Mouse (Mus musculus) embryonic facial prominence, embryonic 11.5 days (tissue): Measurements from ENCODE around the gene Npr3. TPM values are rescaled to one million over a fixed set of nuclear protein-coding genes. Genes with fewer than 3 reads are reported as not detected.
"Not testable (repeated sequence)": the region's sequence is repeated elsewhere in the genome, so short reads cannot be mapped to it uniquely, and the experiment has no call there.

ENCODE experiments used
- ATAC-seq: fragments of 200-750 bp; cut with Nextera tagmentation; replicated peaks from 2 replicates; pipeline ENCODE4 v1.8.0; 2017; ENCODE audit warnings: low read depth; ENCODE audit not compliant: insufficient number of reproducible peaks, low FRiP score, low TSS enrichment
- DNase-seq: peaks from one replicate; pipeline ENCODE4 v3.0.0-alpha.2; 2015; ENCODE audit warnings: low spot score
- H3K27ac ChIP-seq: fragments of 300-500 bp; sonication (generic); replicated peaks from 2 replicates; pipeline ENCODE4 v1.5.1; 2014; ENCODE audit warnings: mild to moderate bottlenecking, low read depth, low read length, control low read depth
- H3K27me3 ChIP-seq: fragments of 300-500 bp; sonication (generic); 2 replicates; pipeline ENCODE4 v1.6.1; 2014; ENCODE audit warnings: mild to moderate bottlenecking, low read length, moderate library complexity, mixed read lengths; ENCODE audit not compliant: control insufficient read depth, insufficient read depth
- H3K36me3 ChIP-seq: fragments of 300-500 bp; sonication (generic); replicated peaks from 2 replicates; pipeline ENCODE4 v1.6.1; 2014; ENCODE audit warnings: low read depth, mild to moderate bottlenecking, low read length, moderate library complexity, mixed read lengths; ENCODE audit not compliant: control insufficient read depth, insufficient read depth
- H3K4me1 ChIP-seq: fragments of 300-500 bp; sonication (generic); 2 replicates; pipeline ENCODE4 v1.6.1; 2014; ENCODE audit warnings: low read length, mixed read lengths; ENCODE audit not compliant: control insufficient read depth, insufficient read depth
- H3K4me2 ChIP-seq: fragments of 300-500 bp; sonication (generic); 2 replicates; pipeline ENCODE4 v1.6.1; 2014; ENCODE audit warnings: low read depth, mild to moderate bottlenecking, control low read depth, low read length, moderate library complexity
- H3K4me3 ChIP-seq: fragments of 300-500 bp; sonication (generic); 2 replicates; pipeline ENCODE4 v1.5.1; 2014; ENCODE audit warnings: low read depth, low read length, control low read depth
- H3K9ac ChIP-seq: fragments of 300-500 bp; sonication (generic); replicated peaks from 2 replicates; pipeline ENCODE4 v1.6.1; 2014; ENCODE audit warnings: mild to moderate bottlenecking, control low read depth, low read length
- H3K9me3 ChIP-seq: fragments of 300-500 bp; sonication (generic); replicated peaks from 2 replicates; pipeline ENCODE4 v1.6.1; 2016; ENCODE audit warnings: mild to moderate bottlenecking, low read length, inconsistent platforms, mixed read lengths; ENCODE audit not compliant: control insufficient read depth
- WGBS: fragments of 180-500 bp; shearing (Covaris S2); extraction: QIAGEN DNeasy Blood & Tissue Kit; methylation state at CpG from one replicate; pipeline ENCODE4 v1.1.7; 2014; 5-methylcytosine and 5-hydroxymethylcytosine counted together
- polyA plus RNA-seq: library from polyadenylated mRNA; unstranded; fragments of >200 nt; fragmentation: Nextera tagmentation; extraction: Ambion mirVana; gene quantifications from 2 replicates; pipeline ENCODE4 v1.2.1, GENCODE M21; 2014

The Npr3 gene
- polyA plus RNA-seq, 1 experiment from 2014 or later: 5.4 TPM

- H3K4me1 ChIP-seq: no peaks in the 10 kb centered on the region
- no peaks in the 10 kb centered on the region for H3K36me3 ChIP-seq
- no peak overlapping the region for H3K27ac ChIP-seq
- no peaks in the 10 kb centered on the region for H3K27me3 ChIP-seq
- no peak overlapping the region for H3K9ac ChIP-seq
- peak; percentile 33 for DNase-seq
- no peaks in the 10 kb centered on the region for H3K9me3 ChIP-seq
- ATAC-seq: no peak
- H3K4me2 ChIP-seq: no peak overlapping the region
- H3K4me3 ChIP-seq: no peak overlapping the region
- 51% methylated on average over 16 of the region's 16 CpGs for WGBS
Measured at GRCm38 (mm10) chr15:11845204-11846062, 61.7 kb downstream of the Npr3 start.

DNA sequence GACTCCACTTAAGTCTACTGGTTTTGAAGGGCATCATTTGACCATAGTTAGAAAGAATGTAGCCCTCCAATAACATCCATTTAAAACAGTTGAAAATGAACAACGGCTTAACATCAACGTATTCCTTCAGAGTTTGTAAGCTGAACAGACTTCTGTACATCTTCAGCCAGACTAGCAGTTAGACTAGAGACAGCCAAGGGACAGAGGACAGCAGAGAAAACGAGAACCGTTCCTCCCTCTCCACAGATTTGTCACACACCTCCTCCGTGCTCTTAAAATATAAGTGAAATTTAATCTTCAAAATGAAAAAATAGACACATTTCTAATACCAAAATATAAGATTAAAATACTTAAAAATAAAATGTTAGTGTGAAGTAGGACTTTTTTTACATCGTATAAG lies 63.0 kb downstream of the Npr3 start:
- H3K27ac ChIP-seq: no peak overlapping the region
- H3K9me3 ChIP-seq: no peaks in the 10 kb centered on the region
- no peak overlapping the region for H3K9ac ChIP-seq
- no peak overlapping the region for H3K4me3 ChIP-seq
- 84% methylated on average over 6 of the region's 6 CpGs for WGBS
- no peak for DNase-seq
- H3K27me3 ChIP-seq: no peaks in the 10 kb centered on the region
- no peak overlapping the region for H3K4me2 ChIP-seq
- H3K36me3 ChIP-seq: no peaks in the 10 kb centered on the region
- H3K4me1 ChIP-seq: no peaks in the 10 kb centered on the region
- ATAC-seq: no peak

DNA sequence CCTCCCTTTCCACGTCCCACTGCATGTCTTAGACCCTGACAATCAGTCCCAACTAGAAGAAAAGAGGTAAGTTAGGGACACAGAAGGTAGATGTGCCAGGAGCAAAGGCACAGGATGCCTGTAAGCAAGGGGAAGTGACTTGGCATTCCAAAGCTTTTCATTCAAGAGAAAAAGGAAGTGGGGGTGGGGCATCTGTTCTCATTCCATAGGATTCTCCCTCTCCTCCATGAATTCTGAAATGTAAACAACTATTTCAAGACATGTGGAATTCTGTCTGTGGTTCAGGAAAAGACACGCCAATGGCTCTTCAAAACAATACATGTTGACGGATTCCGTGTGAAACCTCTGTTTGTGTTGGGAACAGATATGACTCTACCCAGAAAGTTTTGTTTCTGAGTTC lies 65.3 kb downstream of the Npr3 start:
- peak; percentile 39 for DNase-seq
- Histone ChIP-seq H3K4me2 (no peak overlapping the region), H3K4me1 (no peaks in the 10 kb centered on the region), H3K27me3 (no peaks in the 10 kb centered on the region), H3K4me3 (no peak overlapping the region), H3K9ac (no peak overlapping the region), H3K9me3 (no peaks in the 10 kb centered on the region), H3K36me3 (no peaks in the 10 kb centered on the region), H3K27ac (no peak overlapping the region)
- ATAC-seq: no peak
- WGBS: 66% methylated on average over 4 of the region's 4 CpGs

DNA sequence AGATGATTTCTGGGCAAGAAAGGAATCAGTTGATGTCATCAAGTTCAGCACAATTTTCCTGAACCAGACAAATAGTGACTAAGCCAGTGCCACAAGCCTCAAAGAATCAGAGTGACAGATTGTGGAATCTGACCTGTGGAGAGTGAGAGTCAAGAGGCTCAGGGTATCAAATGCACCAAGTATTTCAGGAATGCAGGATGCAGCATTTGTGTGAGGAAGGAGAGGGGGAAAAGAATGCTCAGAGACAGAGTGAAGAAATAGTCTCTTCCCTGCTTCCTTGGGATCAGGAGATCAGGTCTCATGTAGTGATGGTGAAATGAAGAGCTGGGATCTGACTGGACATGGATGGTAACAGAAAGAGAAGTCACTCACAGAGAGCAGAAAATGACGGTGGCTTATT lies 71.2 kb downstream of the Npr3 start:
- Histone ChIP-seq H3K9ac (no peak overlapping the region), H3K27ac (no peak overlapping the region), H3K4me2 (no peak overlapping the region), H3K36me3 (no peaks in the 10 kb centered on the region), H3K4me3 (no peak overlapping the region), H3K27me3 (no peaks in the 10 kb centered on the region), H3K4me1 (0 out of 2 replicates have a peak, but pooled peaks cover 2% of the 10 kb centered on the region), H3K9me3 (no peaks in the 10 kb centered on the region)
- DNase-seq (peak; percentile 56), ATAC-seq (no peak)
- WGBS: 23% methylated on average over 1 of the region's 1 CpGs

DNA sequence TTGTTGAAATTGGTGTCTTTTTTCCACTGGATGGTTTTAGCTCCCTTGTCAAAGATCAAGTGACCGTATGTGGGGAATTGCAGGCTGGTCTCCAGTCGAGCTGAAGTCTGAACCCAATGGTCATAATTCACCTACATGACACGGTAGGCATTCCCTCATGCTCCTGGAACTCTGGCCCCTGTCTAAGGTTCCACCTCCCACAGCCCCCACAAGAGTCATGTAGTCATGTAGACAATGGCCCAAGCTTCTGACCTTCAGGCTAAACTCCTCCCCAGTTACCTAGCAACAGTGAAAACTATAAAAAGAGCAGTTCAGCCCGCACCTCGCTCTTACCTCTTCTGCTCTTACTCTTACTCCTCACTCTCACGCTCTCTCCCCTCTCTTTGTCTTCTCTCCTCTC lies 84.7 kb downstream of the Npr3 start:
- H3K4me3 ChIP-seq, H3K4me2 ChIP-seq, H3K9ac ChIP-seq, H3K36me3 ChIP-seq, ATAC-seq, H3K9me3 ChIP-seq, H3K4me1 ChIP-seq, DNase-seq, H3K27ac ChIP-seq, H3K27me3 ChIP-seq: not testable (repeated sequence)
- 74% methylated on average over 6 of the region's 6 CpGs for WGBS

DNA sequence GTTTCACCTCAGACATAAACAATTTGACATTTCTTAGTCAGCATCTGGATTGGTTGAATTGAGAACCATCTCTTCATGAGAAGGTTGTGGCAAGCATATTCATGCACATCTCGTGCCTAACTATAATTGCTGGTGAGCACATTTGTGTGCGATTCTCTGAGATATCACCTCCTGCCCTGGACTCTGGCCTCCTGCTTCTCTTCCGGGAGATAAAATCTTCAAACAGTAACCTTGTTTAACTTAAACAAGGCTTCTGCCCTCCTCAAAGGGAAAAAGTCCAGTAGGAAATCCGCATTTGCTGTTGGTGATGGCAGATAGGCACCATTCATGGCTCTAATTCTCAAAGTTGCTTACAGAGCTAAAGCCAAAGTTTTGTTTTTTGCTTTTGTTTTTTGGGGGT lies 91.5 kb downstream of the Npr3 start:
- no peaks in the 10 kb centered on the region for H3K9me3 ChIP-seq
- DNase-seq (no peak), ATAC-seq (no peak)
- no peaks in the 10 kb centered on the region for H3K4me1 ChIP-seq
- no peak overlapping the region for H3K4me2 ChIP-seq
- 56% methylated on average over 4 of the region's 4 CpGs for WGBS
- no peak overlapping the region for H3K4me3 ChIP-seq
- H3K36me3 ChIP-seq: no peaks in the 10 kb centered on the region
- H3K27ac ChIP-seq: no peak overlapping the region
- no peak overlapping the region for H3K9ac ChIP-seq
- no peaks in the 10 kb centered on the region for H3K27me3 ChIP-seq

GRCm38 (mm10) chr15:11803576-11803975 lies 103.5 kb downstream of the Npr3 start:
- ATAC-seq (no peak), DNase-seq (no peak)
- Histone ChIP-seq H3K4me2 (no peak overlapping the region), H3K27ac (no peak overlapping the region), H3K4me3 (no peak overlapping the region), H3K36me3 (no peaks in the 10 kb centered on the region), H3K27me3 (no peaks in the 10 kb centered on the region), H3K9ac (no peak overlapping the region), H3K4me1 (no peaks in the 10 kb centered on the region; the same call in 1 of the 2 replicates), H3K9me3 (no peaks in the 10 kb centered on the region)
- WGBS: 76% methylated on average over 4 of the region's 4 CpGs

DNA sequence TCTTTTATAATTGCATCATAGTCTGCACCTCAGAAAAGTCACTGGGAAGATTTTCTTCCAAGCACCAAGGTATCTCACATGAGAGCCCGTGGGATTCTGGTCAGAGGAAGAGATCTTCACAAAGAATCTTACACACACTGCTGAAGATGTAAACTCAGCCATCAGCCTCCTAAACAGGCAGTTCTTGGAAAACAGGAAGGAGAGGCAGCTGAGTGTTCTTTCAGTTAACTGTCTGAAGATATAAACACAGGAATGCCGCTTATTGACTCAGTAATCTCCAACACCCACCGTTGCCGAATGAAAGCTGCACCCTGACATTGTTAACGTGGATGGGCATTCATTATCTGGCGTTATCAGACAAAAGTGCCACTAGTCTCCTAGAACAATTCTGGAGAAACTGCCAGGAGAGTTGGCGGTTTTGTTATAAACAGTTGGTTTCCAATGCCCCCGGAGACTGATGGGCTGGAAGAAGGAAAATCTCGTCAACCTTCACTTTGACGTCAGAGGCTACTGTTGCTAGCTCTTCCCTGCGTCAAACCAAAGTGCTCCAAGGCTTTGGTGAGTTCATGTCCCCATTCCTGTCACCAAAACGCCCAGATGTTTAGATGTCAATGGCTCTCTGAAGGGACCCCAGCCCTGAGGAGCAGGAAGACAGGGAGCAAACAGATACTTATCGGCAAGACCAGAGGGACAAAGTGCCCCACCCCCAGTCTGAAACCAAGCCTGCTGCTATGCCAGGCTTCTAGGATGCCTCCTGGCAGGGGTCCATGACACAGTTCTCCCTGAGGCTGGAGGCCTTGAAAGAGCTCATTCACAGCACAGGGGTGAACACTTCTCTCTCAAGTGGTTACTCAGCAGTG lies 105.0 kb downstream of the Npr3 start:
- Histone ChIP-seq H3K36me3 (no peaks in the 10 kb centered on the region), H3K4me3 (no peak overlapping the region), H3K9ac (no peak overlapping the region), H3K27me3 (no peaks in the 10 kb centered on the region), H3K9me3 (no peaks in the 10 kb centered on the region), H3K27ac (no peak overlapping the region), H3K4me2 (no peak overlapping the region), H3K4me1 (no peaks in the 10 kb centered on the region; the same call in 1 of the 2 replicates)
- no peak for DNase-seq
- WGBS: 52% methylated on average over 13 of the region's 13 CpGs
- 0 out of 2 replicates have a peak, but pooled peaks have one; percentile 29 for ATAC-seq
